Mouse (Mus musculus): ENCODE data around the gene Spi1.

DNA sequence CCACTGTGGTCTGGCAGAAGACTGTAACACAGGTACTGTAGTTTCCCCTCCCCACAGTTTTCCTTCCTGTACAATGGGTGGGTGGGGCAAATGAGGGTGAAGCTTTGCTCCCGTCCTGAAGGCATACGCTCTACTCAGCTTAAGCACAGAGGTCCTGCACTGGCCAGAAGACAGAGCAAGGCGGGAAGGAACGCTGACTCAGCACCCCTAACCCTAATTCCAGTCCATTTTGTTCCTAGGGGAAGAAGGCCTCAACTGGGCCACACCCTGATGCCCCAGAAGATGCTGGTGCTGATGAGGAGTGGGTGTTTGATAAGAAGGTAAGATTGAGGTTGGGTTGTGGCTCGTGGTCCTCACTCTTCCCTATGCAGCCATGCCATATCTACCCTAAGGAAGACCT, 46.6 kb downstream of the Spi1 start:
- TF ChIP-seq CTCF (IDR thresholded peaks at IDR 0.05; ENCODE audit: low read depth, low read length), result no peak
- TF ChIP-seq POLR2A (IDR thresholded peaks at IDR 0.05; ENCODE audit: extremely low read depth, insufficient read depth, low read length), result no peak

All from liver, adult 2 months (tissue).